Mouse (Mus musculus): Measurements from ENCODE around the gene Ulk4.

DNA sequence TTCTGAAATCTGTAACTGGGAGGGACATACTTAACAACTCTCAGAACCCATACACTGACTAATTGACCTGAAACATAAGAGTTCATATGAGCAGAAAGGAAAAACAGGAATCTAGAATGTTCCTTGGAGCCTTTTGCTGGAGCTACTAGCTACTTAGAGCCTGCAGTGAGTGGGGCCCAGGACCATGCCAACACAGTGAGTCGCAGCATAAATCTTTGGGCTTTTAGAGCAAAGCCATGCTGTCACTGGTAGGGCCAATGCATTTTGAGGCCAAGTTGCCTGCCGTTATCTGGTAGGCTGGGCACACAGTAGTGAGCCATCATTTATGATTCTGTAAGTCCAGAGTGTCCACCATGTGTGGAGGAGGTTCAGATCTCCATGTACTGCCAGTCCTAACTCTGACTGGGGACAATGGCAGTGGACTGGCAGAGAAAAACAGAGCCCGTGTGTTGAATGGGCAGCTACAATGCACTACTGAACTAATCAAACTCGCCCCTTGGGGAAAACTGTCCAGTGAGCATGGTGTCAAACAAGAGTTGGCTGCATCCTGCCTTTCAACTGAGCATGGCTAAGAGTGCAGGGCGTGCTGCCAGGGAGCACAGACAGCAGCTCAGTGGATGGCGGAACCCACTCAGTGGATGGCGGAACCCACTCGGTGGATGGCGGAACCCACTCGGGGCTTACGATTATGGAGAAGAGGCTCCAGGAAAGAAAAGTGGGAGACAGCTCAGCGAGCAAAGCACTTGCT is 115.0 kb downstream of the Ulk4 start:
- TF ChIP-seq CTCF (IDR thresholded peaks at IDR 0.05; ENCODE audit: low read depth) (no peak), EP300 (IDR thresholded peaks at IDR 0.05; ENCODE audit: low read depth) (no peak)

Data from liver, postnatal 0 days (tissue).